Mouse (Mus musculus) ES-E14 (cell line): ENCODE measurements around the gene Xpnpep3. TPM values are rescaled to one million over a fixed set of nuclear protein-coding genes. Genes with fewer than 3 reads are reported as not detected.
A peak's percentile ranks its signal among the peaks of the same experiment; 100 is the strongest.
"Not testable (repeated sequence)": the region's sequence is repeated elsewhere in the genome, so short reads cannot be mapped to it uniquely, and the experiment has no call there.

Experiments
- DNase-seq: peaks from one replicate; pipeline ENCODE4 v3.0.0-alpha.2; 2013; ENCODE audit warnings: low read depth, low spot score
- H3K27ac ChIP-seq: 2 replicates; pipeline ENCODE4 v1.5.1; 2012; ENCODE audit warnings: low read depth, mild to moderate bottlenecking, low read length, moderate library complexity, mixed read lengths; ENCODE audit not compliant: poor library complexity, insufficient read depth, severe bottlenecking
- H3K36me3 ChIP-seq: 2 replicates; pipeline ENCODE4 v1.6.1; 2012; ENCODE audit warnings: mild to moderate bottlenecking, low read length, moderate library complexity, mixed read lengths; ENCODE audit not compliant: control insufficient read depth, poor library complexity, insufficient read depth, severe bottlenecking
- H3K4me1 ChIP-seq, 2 experiments: fragments of 150-350 bp in 1 of 2; sonication (generic) in 1 of 2; 2 replicates each; pipeline ENCODE4 v1.6.1; 2012; ENCODE audit warnings: low read length in 2 of 2, mild to moderate bottlenecking in 1 of 2, mixed read lengths in 1 of 2; ENCODE audit not compliant: control insufficient read depth in 2 of 2, insufficient read depth in 2 of 2, poor library complexity in 1 of 2
- H3K4me3 ChIP-seq, 2 experiments: fragments of 150-350 bp in 1 of 2; sonication (generic) in 1 of 2; 2 replicates each; pipeline ENCODE4 v1.5.1; 2012; ENCODE audit warnings: low read length in 2 of 2, low read depth in 1 of 2, mild to moderate bottlenecking in 1 of 2, mixed read lengths in 1 of 2; ENCODE audit not compliant: insufficient read depth in 1 of 2, poor library complexity in 1 of 2, severe bottlenecking in 1 of 2
- H3K9ac ChIP-seq: 2 replicates; pipeline ENCODE4 v1.6.1; 2012; ENCODE audit warnings: low read depth, mild to moderate bottlenecking, low read length, mixed read lengths; ENCODE audit not compliant: poor library complexity, insufficient read depth, severe bottlenecking
- H3K9me3 ChIP-seq: fragments of 150-350 bp; sonication (generic); 2 replicates; pipeline ENCODE4 v1.6.1; 2012; ENCODE audit warnings: low read depth, mild to moderate bottlenecking, low read length; ENCODE audit not compliant: control insufficient read depth, insufficient read depth
- CHD2 ChIP-seq: IDR thresholded peaks from 2 replicates; pipeline ENCODE4 v1.6.1; 2014; ENCODE audit warnings: mild to moderate bottlenecking, low read depth, low read length, inconsistent platforms
- HCFC1 ChIP-seq: IDR thresholded peaks from 2 replicates; pipeline ENCODE4 v1.6.1; 2012; ENCODE audit warnings: low read length, inconsistent platforms, borderline replicate concordance; ENCODE audit not compliant: insufficient read depth
- MAFK ChIP-seq: IDR thresholded peaks from 2 replicates; pipeline ENCODE4 v1.6.1; 2014; ENCODE audit warnings: mild to moderate bottlenecking, low read depth, low read length, inconsistent platforms; ENCODE audit not compliant: insufficient read depth
- ZC3H11A ChIP-seq: IDR thresholded peaks from 2 replicates; pipeline ENCODE4 v1.6.1; 2012; ENCODE audit warnings: low read depth, mild to moderate bottlenecking, inconsistent platforms, low read length, borderline replicate concordance
- ZNF384 ChIP-seq: IDR thresholded peaks from 2 replicates; pipeline ENCODE4 v1.6.1; 2012; ENCODE audit warnings: low read depth, low read length, inconsistent platforms
- in situ Hi-C, 2 experiments: fragments of 600-800 bp; cut with MboI; formaldehyde crosslinking; loops; one replicate each; pipeline ENCODE4 v1.15.1; 2025; ENCODE audit warnings: low sequenced_read_pairs in 2 of 2, inconsistent platforms in 1 of 2; ENCODE audit not compliant: unreplicated experiment in 2 of 2
- total RNA-seq: library from RNA; depleted of rRNA; stranded (reverse); fragments of 300-350 nt; gene quantifications from 2 replicates; pipeline ENCODE4 v1.2.3, GENCODE M21; 2012

Xpnpep3 gene
- total RNA-seq, 1 experiment, result 16.4 TPM

GRCm38 (mm10) chr15:81476597-81476996, 76.7 kb downstream of the Xpnpep3 start:
- Histone ChIP-seq H3K9ac (peak overlapping the region; percentile 62; the same call in 1 of the 2 replicates), H3K4me3 (peak overlapping the region in 1 of 2 experiments; percentile 57; a peak in 3 of 4 replicates), H3K36me3 (peaks cover 13% of the 10 kb centered on the region), H3K27ac (no peak overlapping the region; the same call in 1 of the 2 replicates), H3K9me3 (no peaks in the 10 kb centered on the region), H3K4me1 (peaks cover 7 to 12% of the 10 kb centered on the region in 2 experiments)
- no peak for TF ChIP-seq ZC3H11A
- no peak for TF ChIP-seq CHD2
- no peak for TF ChIP-seq ZNF384
- no peak for TF ChIP-seq HCFC1
- TF ChIP-seq MAFK, result no peak
- peak; percentile 47 for DNase-seq
- in situ Hi-C loops, result no loop called here

DNA sequence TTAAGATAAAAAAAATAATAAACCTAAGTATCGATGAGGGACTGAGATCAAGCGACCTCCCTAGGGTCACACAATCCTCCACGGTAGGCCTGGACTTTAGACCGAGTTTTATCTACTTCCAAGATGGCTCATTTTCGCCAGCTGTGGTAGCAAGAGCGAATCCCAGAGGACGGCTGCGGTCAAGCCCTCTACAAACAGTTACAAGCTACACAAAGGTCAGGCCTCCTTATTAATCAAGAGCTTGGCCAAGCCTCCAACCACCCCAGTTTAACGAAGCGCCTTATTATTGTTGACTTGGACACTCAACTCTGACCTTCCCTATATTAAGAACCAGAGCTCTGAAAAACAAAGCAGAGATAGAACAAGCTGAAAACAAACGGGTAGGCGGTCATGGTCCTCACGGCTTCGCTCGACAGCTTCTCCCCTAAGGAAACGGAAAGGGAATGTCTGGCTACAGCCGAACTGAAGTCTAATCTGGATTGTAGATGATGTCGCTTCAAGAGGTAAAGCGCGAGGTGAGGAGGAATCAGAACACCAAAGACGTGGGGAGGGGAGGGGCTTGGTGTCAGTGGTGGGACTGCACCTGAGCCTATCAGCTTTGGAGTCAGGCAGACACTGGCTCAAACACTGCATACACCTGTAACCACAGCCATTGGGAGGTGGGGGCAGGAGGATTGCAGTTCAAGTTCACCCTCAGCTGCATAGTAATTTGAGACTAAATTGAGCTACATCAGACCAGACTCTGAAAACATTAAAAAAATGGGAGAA, 79.7 kb downstream of the Xpnpep3 start:
- H3K4me3 ChIP-seq, result peak overlapping the region; percentile 26 to 42; a peak in 3 of 4 replicates
- in situ Hi-C loops, result no loop called here
- peaks cover 7 to 12% of the 10 kb centered on the region in 2 experiments for H3K4me1 ChIP-seq
- H3K9me3 ChIP-seq, result no peaks in the 10 kb centered on the region
- no peak for DNase-seq
- peaks cover 4% of the 10 kb centered on the region; the same call in 1 of the 2 replicates for H3K36me3 ChIP-seq
- H3K9ac ChIP-seq, result no peak overlapping the region
- TF ChIP-seq ZNF384 (no peak), CHD2 (no peak), HCFC1 (no peak), MAFK (no peak), ZC3H11A (no peak)
- no peak overlapping the region for H3K27ac ChIP-seq

DNA sequence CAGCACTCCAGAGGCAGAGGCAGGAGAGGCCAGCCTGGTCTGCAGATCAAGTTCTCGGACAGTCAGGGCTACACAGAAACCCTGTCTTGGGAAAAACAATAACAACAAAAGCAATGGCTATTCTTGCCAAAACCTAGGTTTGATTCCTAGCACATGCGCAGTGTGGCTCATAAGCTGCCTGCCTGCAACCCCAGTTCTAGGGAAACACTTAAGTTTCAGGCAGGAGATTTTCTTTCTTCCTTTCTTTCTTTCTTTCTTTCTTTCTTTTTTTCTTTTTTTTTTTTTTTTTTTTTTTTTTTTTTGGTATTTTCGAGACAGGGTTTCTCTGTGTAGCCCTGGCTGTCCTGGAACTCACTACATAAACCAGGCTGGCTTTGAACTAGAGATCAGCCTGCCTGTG, 80.3 kb downstream of the Xpnpep3 start:
- H3K36me3 ChIP-seq, in situ Hi-C loops, H3K9ac ChIP-seq, H3K4me3 ChIP-seq, H3K27ac ChIP-seq, H3K9me3 ChIP-seq, DNase-seq: not testable (repeated sequence)
- TF ChIP-seq ZNF384, result peak; percentile 64; the same call in 1 of the 2 replicates
- peaks cover 7 to 11% of the 10 kb centered on the region in 2 experiments for H3K4me1 ChIP-seq

- H3K9me3 ChIP-seq, result no peaks in the 10 kb centered on the region
- H3K4me1 ChIP-seq, result peaks cover 7 to 8% of the 10 kb centered on the region in 2 experiments
- in situ Hi-C loops, result no loop called here
- H3K9ac ChIP-seq, result peak overlapping the region; percentile 53
- peak; percentile 65 for DNase-seq
- peak overlapping the region; percentile 41 to 49; a peak in 3 of 4 replicates for H3K4me3 ChIP-seq
- TF ChIP-seq ZC3H11A (no peak), CHD2 (peak; percentile 12; the same call in 1 of the 2 replicates)
- no peak overlapping the region; the same call in 1 of the 2 replicates for H3K27ac ChIP-seq
- H3K36me3 ChIP-seq, result no peaks in the 10 kb centered on the region
These were observed 81.0 kb downstream of the Xpnpep3 start for GRCm38 (mm10) chr15:81480977-81481379.

DNA sequence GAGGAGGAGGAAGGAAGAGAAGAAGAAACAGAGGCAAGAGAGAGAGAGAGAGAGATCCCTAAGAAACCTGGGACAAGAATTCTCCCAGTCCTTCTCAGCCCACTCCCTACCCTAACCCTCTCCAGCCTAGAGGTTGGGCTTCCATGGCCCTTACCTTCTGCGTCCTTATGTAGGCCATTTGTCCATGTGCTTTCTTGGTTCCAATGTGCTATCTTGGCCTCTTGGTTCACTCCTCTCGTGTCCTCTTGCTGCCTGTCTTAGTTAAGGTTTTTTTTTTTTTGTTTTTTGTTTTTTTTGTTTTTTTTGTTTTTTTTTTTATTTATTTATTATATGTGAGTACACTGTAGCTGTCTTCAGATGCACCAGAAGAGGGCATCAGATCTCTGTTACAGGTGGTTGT, 83.0 kb downstream of the Xpnpep3 start:
- Histone ChIP-seq H3K4me1 (peaks cover 3 to 11% of the 10 kb centered on the region in 2 experiments; a peak in 3 of 4 replicates), H3K9ac (no peak overlapping the region), H3K36me3 (no peaks in the 10 kb centered on the region), H3K27ac (no peak overlapping the region), H3K9me3 (no peaks in the 10 kb centered on the region), H3K4me3 (no peak overlapping the region)
- no peak for DNase-seq
- TF ChIP-seq ZNF384, result 0 out of 2 replicates have a peak, but pooled peaks have one; percentile 51
- TF ChIP-seq HCFC1, result no peak
- in situ Hi-C loops, result no loop called here
